Comparison of ENCODE assay signal across 24 mouse cellular contexts in genomic region chr11:7129319-7130051, GRCm38 (mm10). TPM values are rescaled to one million over a fixed set of nuclear protein-coding genes. Genes with fewer than 3 reads are reported as not detected.
DNase-seq lines count a peak whose midpoint lies in the region; ATAC-seq and TF ChIP-seq lines count a peak whose summit lies in the region.
"Had no signal": no experiment of that assay in that cellular context is flagged by ENCODE, and none has a peak within 500 bp of the region (broad histone marks: within the 10 kb centered on the region; RNA-seq: fewer than 3 reads in every experiment).

No protein-coding gene starts in this region.

- no peak for TF ChIP-seq POLR2A in limb, embryonic 14.5 days (IDR thresholded peaks at IDR 0.05; ENCODE audit: borderline replicate concordance, extremely low read depth, insufficient read depth, insufficient read length)

- 34% methylated on average over 8 of the region's 8 CpGs for WGBS in heart, embryonic 10.5 days
- 64% methylated on average over 8 of the region's 8 CpGs for WGBS in limb, embryonic 14.5 days
- WGBS in limb, embryonic 10.5 days, result 80% methylated on average over 8 of the region's 8 CpGs

- intact Hi-C loops in heart, postnatal 25 days (cut with DNase I), result no loop called here

- no peak for DNase-seq in heart, embryonic 10.5 days (ENCODE audit: low spot score)
- no peak for DNase-seq in heart, postnatal 25 days (ENCODE audit: low spot score)
- DNase-seq in limb, embryonic 14.5 days (ENCODE audit: low spot score), result peak; percentile 11
- no peak for DNase-seq in limb, embryonic 10.5 days (ENCODE audit: low spot score)
- DNase-seq in ES-CJ7 (ENCODE audit: low read depth, low spot score) (peak; percentile 11), ZHBTc4 (ENCODE audit: low read depth, low spot score) (peak; percentile 48)
- DNase-seq in spleen, postnatal 4 days (ENCODE audit: low spot score in 2 of 2), result no peak
- DNase-seq in ovary, postnatal 10 days (ENCODE audit: low spot score), result no peak
- DNase-seq: adrenal gland, postnatal 14 days; B cell, adult 2 months; cerebellum, postnatal 10 days; embryo, embryonic 11 days; gastrocnemius, postnatal 14 days; heart, postnatal 10 days; kidney, postnatal 14 days; layer of hippocampus, adult 9-11 months; liver; right cerebral cortex, postnatal 25 days had no signal

- no peak overlapping the region for H3K4me3 ChIP-seq in heart, embryonic 10.5 days
- no peak overlapping the region for H3K4me3 ChIP-seq in limb, embryonic 14.5 days (replicated peaks; ENCODE audit: low read length)
- no peak overlapping the region for H3K4me3 ChIP-seq in limb, embryonic 10.5 days
- H3K4me3 ChIP-seq: erythroblast, embryonic 14.5 days had no signal

- H3K4me1 ChIP-seq in heart, embryonic 10.5 days, result peaks cover 50% of the 10 kb centered on the region
- no peaks in the 10 kb centered on the region for H3K4me1 ChIP-seq in limb, embryonic 14.5 days (ENCODE audit: control insufficient read depth, insufficient read depth, low read length)
- peaks cover 4% of the 10 kb centered on the region for H3K4me1 ChIP-seq in limb, embryonic 10.5 days

- H3K4me2 ChIP-seq in limb, embryonic 14.5 days (replicated peaks; ENCODE audit: low read depth, low read length, severe bottlenecking), result no peak overlapping the region

- no peaks in the 10 kb centered on the region for H3K27me3 ChIP-seq in heart, embryonic 10.5 days (ENCODE audit: insufficient read depth, poor library complexity, severe bottlenecking)
- no peaks in the 10 kb centered on the region for H3K27me3 ChIP-seq in limb, embryonic 14.5 days (ENCODE audit: control insufficient read depth, insufficient read depth, low read length)
- H3K27me3 ChIP-seq in limb, embryonic 10.5 days (ENCODE audit: low read depth, poor library complexity, severe bottlenecking), result no peaks in the 10 kb centered on the region

- no peak for ATAC-seq in limb, embryonic 14.5 days (ENCODE audit: low FRiP score, low read depth)
- ATAC-seq: inflammation-experienced regulatory T-cells, adult 6 months; midbrain, embryonic 16.5 days had no signal

- H3K9me3 ChIP-seq in heart, embryonic 10.5 days, result no peaks in the 10 kb centered on the region
- H3K9me3 ChIP-seq in limb, embryonic 14.5 days (ENCODE audit: control insufficient read depth, low read length), result no peaks in the 10 kb centered on the region
- H3K9me3 ChIP-seq in limb, embryonic 10.5 days (replicated peaks), result no peaks in the 10 kb centered on the region

- 0 out of 2 replicates have a peak, but pooled peaks cover 4% of the 10 kb centered on the region for H3K36me3 ChIP-seq in heart, embryonic 10.5 days
- no peaks in the 10 kb centered on the region for H3K36me3 ChIP-seq in limb, embryonic 14.5 days (ENCODE audit: control insufficient read depth, insufficient read depth, low read length)
- H3K36me3 ChIP-seq in limb, embryonic 10.5 days, result no peaks in the 10 kb centered on the region

- peak overlapping the region; percentile 52; the same call in 1 of the 2 replicates for H3K27ac ChIP-seq in heart, embryonic 10.5 days
- no peak overlapping the region for H3K27ac ChIP-seq in limb, embryonic 14.5 days (replicated peaks; ENCODE audit: low read depth, low read length)
- no peak overlapping the region for H3K27ac ChIP-seq in limb, embryonic 10.5 days
- H3K27ac ChIP-seq: macrophage had no signal

- no peak overlapping the region for H3K9ac ChIP-seq in limb, embryonic 14.5 days (ENCODE audit: low read depth, low read length, severe bottlenecking)

RNA-seq across cellular contexts. Expression of gene Gm11985, which starts 58.9 kb away (rescaled TPM):
- 0.21 TPM in 1 of 2 replicates, not detected in the other for polyA plus RNA-seq in heart, embryonic 10.5 days (2016; fragmentation: Nextera tagmentation; extraction: Ambion mirVana)
- not detected for total RNA-seq in heart, postnatal 25 days (2021)
- 0.06 and 0.14 TPM in 2 replicates for polyA plus RNA-seq in limb, embryonic 14.5 days (2012; rRNA removed)
- not detected in 2 replicates for polyA plus RNA-seq in limb, embryonic 14.5 days (2014; fragmentation: Nextera tagmentation; extraction: Ambion mirVana)
- polyA plus RNA-seq in limb, embryonic 10.5 days (2016; fragmentation: Nextera tagmentation; extraction: Ambion mirVana), result not detected in 2 replicates
- total RNA-seq: adrenal gland, postnatal 14 days; gastrocnemius, postnatal 14 days; heart, postnatal 10 days; left cerebral cortex, postnatal 10 days had no signal
- polyA plus RNA-seq: erythroblast, embryonic 14.5 days; inflammation-experienced regulatory T-cells, adult 6 months; macrophage; midbrain, embryonic 16.5 days; thymus, postnatal 0 days had no signal

Comparison
In these comparisons a context has a peak if more than half of its experiments do, and no peak if none do; other contexts are left out.
1. DNase-seq: peak in limb, embryonic 14.5 days (single experiment), ES-CJ7 (single experiment) and ZHBTc4 (single experiment); none in heart, embryonic 10.5 days (single experiment), heart, postnatal 25 days (single experiment), limb, embryonic 10.5 days (single experiment), spleen, postnatal 4 days (0 of 2) and ovary, postnatal 10 days (single experiment).